Mouse (Mus musculus) left cerebral cortex, adult 9 months (tissue): ENCODE results near the gene Tomt.

Experiments used
- DNase-seq, 2 experiments: peaks; one replicate each; pipeline ENCODE4 v3.0.0; 2022; ENCODE audit warnings: low spot score in 2 of 2

The Tomt gene

DNA sequence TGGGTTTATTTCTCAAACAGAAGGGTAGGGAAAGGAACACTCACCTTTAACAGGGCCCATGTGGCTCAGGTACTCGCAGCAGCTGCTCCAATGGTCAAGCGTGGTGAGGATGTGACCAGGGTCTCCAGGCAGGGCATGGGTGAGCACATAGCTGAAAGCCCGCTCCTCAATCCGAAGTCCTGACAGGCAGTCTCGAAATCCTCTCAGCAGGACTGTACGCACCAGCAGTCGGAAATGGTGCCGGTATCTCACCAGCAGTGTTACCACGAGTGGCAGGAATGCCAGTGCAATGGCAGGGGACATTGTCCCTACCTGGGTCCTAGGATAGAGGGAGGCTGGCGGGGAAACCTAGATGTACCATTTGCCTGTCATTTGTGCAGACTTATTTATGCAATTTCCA lies 4.2 kb downstream of the Tomt start:
- DNase-seq, result no peak

GRCm38 (mm10) chr7:101900331-101901097 lies 5.6 kb downstream of the Tomt start:
- no peak for DNase-seq

DNA sequence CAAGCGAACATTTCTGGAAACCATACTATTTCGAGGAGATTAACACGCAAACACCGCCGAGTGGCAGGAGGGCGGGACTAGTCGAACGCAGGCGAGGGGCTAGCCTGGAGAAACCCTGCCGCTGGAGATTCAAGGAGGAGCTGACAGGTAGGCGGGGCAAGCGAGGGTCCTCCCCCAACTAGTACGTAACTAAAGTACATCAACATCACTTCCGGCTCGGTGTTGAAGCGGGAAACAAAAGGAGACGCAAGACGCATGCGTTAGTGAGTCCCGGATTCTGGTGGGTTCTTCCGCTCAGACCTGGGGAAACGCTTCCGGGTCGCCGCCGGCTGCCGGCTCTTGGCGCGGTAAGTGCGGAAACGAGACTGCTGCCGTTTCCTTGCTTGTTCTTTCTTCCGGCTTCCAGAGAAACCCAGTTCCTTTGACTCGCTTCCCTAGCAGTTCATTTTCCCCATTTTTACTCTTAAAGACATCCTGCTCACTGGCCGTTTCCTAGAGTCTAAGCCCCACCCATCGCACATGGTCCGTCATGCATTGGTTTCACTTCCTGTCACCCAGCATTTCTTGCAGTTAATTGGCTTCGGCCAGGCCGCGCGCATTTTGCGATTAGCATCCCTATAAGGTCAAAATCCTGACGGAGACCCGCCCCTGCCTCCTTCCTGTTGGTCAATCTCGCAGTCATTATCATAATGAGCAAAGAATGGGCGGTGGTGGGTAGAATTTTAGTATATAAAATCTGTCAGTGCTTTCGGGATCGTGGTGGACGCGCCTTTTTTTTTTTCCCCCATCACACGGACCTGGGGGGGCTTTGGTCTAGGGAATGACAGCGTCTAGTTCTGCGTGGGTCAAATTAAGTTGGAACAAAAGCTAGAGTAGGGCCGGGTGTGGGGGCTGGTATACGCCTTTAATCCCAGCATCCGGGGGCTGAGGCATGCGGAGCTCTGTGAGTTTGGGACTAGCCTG lies 9.8 kb downstream of the Tomt start:
- peak; percentile 97 to 99 for DNase-seq

- no peak for DNase-seq
Measured at GRCm38 (mm10) chr7:101895695-101896094, 10.5 kb downstream of the Tomt start.

GRCm38 (mm10) chr7:101888460-101888859 lies 17.7 kb downstream of the Tomt start:
- DNase-seq, result no peak

GRCm38 (mm10) chr7:101886274-101886673 lies 19.9 kb downstream of the Tomt start:
- no peak for DNase-seq

- DNase-seq, result no peak
Measured at GRCm38 (mm10) chr7:101884160-101884559, 22.0 kb downstream of the Tomt start.

DNA sequence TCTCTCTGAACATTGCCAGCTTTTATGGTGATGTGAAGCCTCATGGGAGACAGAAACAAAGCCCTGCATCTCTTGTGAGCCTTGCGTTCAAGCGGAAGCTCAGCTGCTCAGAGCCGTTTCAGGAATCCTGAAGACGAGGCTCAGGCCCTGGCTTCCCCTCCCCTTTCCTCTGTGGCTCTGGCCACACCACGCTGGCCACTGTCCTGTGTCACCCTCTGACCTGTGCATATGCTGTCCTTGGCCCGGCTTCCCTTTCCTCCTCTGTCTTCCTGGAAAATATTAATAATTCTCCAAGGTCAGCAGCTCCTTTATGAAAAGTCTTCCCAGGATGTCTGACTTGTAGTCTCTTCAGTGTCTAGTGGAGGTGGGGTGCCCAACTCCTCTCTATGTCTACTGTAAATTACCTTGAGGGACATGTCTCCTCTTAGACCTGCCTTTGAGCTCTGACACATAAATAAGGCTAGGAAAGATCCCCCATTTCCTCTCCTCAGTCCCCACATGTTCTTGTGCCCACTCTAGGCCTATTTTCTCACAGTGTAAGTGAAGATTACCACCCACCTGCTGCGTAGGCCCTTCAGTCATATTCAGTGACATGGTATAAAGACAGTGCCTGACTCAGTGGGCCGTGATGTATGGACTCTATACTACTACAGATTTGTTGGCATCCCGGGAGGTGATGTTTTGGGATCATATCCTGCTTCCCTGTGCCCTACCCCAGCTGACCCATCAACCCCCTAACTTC lies 23.6 kb downstream of the Tomt start:
- no peak for DNase-seq

GRCm38 (mm10) chr7:101880855-101881254 lies 25.3 kb downstream of the Tomt start:
- DNase-seq, result no peak

GRCm38 (mm10) chr7:101875978-101876377 lies 30.2 kb downstream of the Tomt start:
- DNase-seq, result no peak

DNA sequence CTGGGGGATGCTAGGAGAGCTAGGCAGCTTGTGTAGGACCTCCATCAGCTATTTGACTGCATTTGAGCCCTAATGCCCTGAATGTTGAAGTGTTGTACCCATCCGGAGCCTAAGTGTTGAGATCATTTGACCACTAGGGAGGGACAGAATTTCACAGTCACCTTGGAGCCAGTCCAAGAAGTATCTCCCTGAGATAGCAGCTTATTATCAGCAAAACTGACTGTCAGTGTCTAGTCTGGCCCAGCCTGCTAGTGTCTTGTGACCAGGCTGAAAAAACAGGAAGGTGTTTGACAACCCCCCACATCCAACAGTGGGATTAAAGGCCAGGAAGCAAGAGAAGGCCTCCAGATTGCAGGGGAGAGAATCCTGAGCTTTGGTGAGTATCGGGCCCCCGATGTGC lies 34.9 kb downstream of the Tomt start:
- no peak for DNase-seq

DNA sequence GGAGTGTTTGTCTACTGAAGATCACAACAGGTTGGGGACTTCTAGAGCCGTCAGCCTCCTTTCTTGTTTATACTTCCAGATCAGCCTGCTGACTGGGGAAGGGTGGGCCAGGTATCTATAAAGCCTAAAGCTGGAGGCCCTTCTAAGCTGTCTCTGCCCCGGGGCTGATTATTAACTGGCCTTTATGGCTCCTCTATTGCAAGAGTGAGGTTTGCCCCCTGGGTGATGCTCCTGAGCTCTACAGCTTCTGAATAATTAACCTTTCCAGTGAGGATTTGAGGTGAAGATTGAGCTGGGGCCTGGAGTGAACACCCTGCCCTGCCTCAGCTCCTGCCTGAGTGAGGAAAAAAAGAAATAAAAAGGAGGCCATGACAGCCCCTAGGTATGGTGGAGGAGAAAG lies 35.5 kb downstream of the Tomt start, which contains the start of gene Folr1:
Gene Folr1 (minus strand): TSS at position 160 of the 400 bp plus-strand sequence.
- DNase-seq, result no peak

DNA sequence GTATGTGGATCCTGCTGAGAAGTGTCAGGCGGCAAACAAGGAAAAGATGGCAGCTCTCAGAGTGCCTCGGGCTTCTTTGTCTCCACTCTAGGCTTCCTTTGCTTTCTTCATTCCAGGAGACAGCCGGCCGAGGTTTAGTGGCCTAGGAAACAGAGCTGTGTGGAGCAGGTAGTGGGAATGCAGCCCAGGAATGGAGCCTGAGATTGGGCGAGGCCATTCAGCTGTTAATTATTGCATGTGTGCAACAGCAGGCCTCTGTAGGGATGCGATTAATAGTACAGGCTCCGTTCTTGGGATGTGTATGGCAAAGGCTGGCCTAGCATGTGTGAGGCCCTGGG lies 37.0 kb downstream of the Tomt start:
- no peak for DNase-seq

GRCm38 (mm10) chr7:101868241-101869162 lies 37.7 kb downstream of the Tomt start:
- DNase-seq, result no peak

- no peak for DNase-seq
Measured at GRCm38 (mm10) chr7:101867482-101867881, 38.7 kb downstream of the Tomt start.

DNA sequence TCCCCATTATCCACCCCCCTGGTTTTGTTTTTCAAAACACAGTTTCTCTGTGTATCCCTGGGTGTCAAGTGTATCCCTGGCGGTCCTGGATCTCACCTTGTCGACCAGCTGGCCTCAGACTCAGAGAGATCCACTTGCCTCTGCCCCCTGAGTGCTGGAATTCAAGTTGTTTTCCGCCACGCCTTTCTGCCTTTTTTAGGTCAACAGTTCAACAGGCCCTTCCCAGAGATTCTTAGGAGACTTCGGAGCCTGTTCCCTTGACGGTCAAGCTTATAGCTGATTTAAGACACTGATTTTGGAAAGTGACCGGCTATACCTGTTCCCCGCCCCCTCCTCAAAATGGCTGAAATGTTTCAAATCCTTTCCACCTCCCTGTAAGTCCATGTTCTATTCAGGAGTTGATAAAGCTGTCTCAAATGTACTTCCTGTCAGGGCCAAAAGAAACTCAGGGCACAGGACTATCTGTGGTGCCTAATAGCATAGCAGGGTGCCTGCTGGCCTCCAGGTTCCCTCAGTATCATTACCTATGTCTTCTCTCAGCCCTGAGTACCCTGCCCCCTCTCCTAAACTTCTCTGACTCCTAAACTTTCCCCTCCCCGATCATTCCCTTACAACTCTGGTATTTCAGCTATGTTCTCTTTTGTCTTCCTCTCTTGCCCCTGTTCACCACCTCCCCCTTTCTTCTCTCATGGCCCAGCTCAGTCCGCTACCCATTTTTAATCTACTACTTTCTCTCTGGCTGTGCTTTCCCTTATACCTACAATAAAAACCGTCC lies 39.5 kb downstream of the Tomt start:
- DNase-seq, result no peak

DNA sequence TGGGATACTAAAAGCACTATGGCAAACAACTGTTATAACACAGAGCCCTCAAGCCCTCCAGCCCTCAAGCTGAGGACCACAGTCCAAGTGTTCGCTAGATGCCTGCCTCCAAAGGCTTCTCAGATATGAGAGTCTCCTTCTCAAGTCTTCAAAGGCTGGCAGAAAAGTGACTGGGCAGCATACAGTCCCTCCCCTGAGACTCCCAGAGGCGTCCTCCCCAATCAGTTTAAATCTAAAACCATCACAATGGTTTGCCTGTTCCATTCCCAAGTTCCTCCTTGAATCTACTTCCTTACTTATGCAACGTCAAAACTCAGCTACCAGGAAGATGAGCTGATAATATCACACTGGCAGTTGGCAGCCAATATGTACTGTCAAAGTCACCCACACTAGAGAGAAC lies 42.7 kb downstream of the Tomt start, which contains the start of gene Anapc15:
Gene Anapc15 (plus strand): TSS at position 301 of the 400 bp plus-strand sequence.
- no peak for DNase-seq

DNA sequence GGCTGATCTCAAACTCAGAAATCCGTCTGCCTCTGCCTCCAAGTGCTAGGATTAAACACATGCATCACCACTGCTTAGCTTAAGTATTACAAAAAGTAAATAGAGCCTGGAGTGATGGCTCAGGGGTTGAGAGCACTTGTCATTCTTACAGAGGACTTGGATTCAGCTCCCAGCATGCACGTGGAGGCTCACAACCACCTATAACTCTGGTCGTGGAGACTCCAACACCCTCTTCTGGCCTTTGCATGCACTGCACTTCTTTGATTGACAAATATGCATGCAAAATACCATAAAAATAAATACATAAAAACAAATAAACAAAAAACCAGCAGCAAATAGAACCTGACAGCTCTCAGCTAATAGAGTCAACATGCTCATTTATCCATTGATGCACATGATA lies 43.9 kb downstream of the Tomt start:
- no peak for DNase-seq

GRCm38 (mm10) chr7:101860978-101861377 lies 45.2 kb downstream of the Tomt start:
- DNase-seq, result no peak

- DNase-seq, result no peak
Measured at GRCm38 (mm10) chr7:101858362-101858761, 47.8 kb downstream of the Tomt start.
